Comparison of ENCODE assay signal across 8 mouse cellular contexts in genomic region chr1:52816232-52816891, GRCm38 (mm10). TPM values are rescaled to one million over a fixed set of nuclear protein-coding genes. Genes with fewer than 3 reads are reported as not detected.
A peak's percentile ranks its signal among the peaks of the same experiment; 100 is the strongest.
DNase-seq lines count a peak whose midpoint lies in the region; ATAC-seq and TF ChIP-seq lines count a peak whose summit lies in the region.

No protein-coding gene starts in this region.

- H3K4me3 ChIP-seq in liver, adult 2 months (ENCODE audit: insufficient read depth, low read depth, low read length) = peak overlapping the region; percentile 79; the same call in 1 of the 2 replicates
- H3K4me3 ChIP-seq in embryonic facial prominence, embryonic 14.5 days (ENCODE audit: low read depth, low read length) = peak overlapping the region; percentile 53
- H3K4me3 ChIP-seq in hindbrain, embryonic 12.5 days = peak overlapping the region; percentile 64
- H3K4me3 ChIP-seq in liver, postnatal 0 days (ENCODE audit: low read depth, low read length) = peak overlapping the region; percentile 75
- peak overlapping the region; percentile 59 for H3K4me3 ChIP-seq in stomach, embryonic 16.5 days (replicated peaks; ENCODE audit: low read length)

- no peak for TF ChIP-seq CTCF in liver, adult 2 months (IDR thresholded peaks at IDR 0.05; ENCODE audit: low read depth, low read length)
- no peak for TF ChIP-seq CTCF in liver, postnatal 0 days (IDR thresholded peaks at IDR 0.05; ENCODE audit: low read depth)

- H3K36me3 ChIP-seq in liver, adult 2 months (ENCODE audit: control insufficient read depth, insufficient read depth, low read length) = 0 out of 2 replicates have a peak, but pooled peaks cover 1% of the 10 kb centered on the region
- H3K36me3 ChIP-seq in embryonic facial prominence, embryonic 14.5 days (ENCODE audit: control insufficient read depth, insufficient read depth, low read length) = no peaks in the 10 kb centered on the region
- no peaks in the 10 kb centered on the region for H3K36me3 ChIP-seq in hindbrain, embryonic 12.5 days
- H3K36me3 ChIP-seq in liver, postnatal 0 days (replicated peaks; ENCODE audit: insufficient read depth, low read length) = no peaks in the 10 kb centered on the region; the same call in 1 of the 2 replicates
- H3K36me3 ChIP-seq in stomach, embryonic 16.5 days (ENCODE audit: control insufficient read depth, insufficient read depth, low read length) = no peaks in the 10 kb centered on the region

- no peak overlapping the region for H3K9ac ChIP-seq in liver, adult 2 months (ENCODE audit: low read depth, low read length)
- peak overlapping the region; percentile 79 for H3K9ac ChIP-seq in embryonic facial prominence, embryonic 14.5 days (ENCODE audit: low read depth, low read length)
- H3K9ac ChIP-seq in hindbrain, embryonic 12.5 days = 0 out of 2 replicates have a peak overlapping the region, but pooled peaks have one; percentile 89
- peak overlapping the region; percentile 80; the same call in 1 of the 2 replicates for H3K9ac ChIP-seq in liver, postnatal 0 days (replicated peaks)
- H3K9ac ChIP-seq in stomach, embryonic 16.5 days (ENCODE audit: low read length) = peak overlapping the region; percentile 88

- TF ChIP-seq POLR2A in liver, adult 2 months (IDR thresholded peaks at IDR 0.05; ENCODE audit: extremely low read depth, insufficient read depth, low read length) = no peak

- peak overlapping the region; percentile 79 for H3K4me2 ChIP-seq in embryonic facial prominence, embryonic 14.5 days (ENCODE audit: low read depth, low read length)
- H3K4me2 ChIP-seq in hindbrain, embryonic 12.5 days (replicated peaks) = peak overlapping the region; percentile 81
- H3K4me2 ChIP-seq in liver, postnatal 0 days (ENCODE audit: low read depth, low read length) = peak overlapping the region; percentile 96
- H3K4me2 ChIP-seq in stomach, embryonic 16.5 days (ENCODE audit: low read depth, low read length) = peak overlapping the region; percentile 78

- no peak overlapping the region for H3K27ac ChIP-seq in liver, adult 2 months (replicated peaks; ENCODE audit: insufficient read depth, low read depth, low read length)
- peak overlapping the region; percentile 84 for H3K27ac ChIP-seq in embryonic facial prominence, embryonic 14.5 days (replicated peaks; ENCODE audit: low read depth, low read length)
- no peak overlapping the region for H3K27ac ChIP-seq in hindbrain, embryonic 12.5 days
- H3K27ac ChIP-seq in liver, postnatal 0 days (ENCODE audit: low read depth) = 0 out of 2 replicates have a peak overlapping the region, but pooled peaks have one; percentile 90
- peak overlapping the region; percentile 79; the same call in 1 of the 2 replicates for H3K27ac ChIP-seq in stomach, embryonic 16.5 days (ENCODE audit: low read length)

- H3K79me2 ChIP-seq in liver, adult 2 months (ENCODE audit: control insufficient read depth, insufficient read depth, low read length) = peaks cover 9% of the 10 kb centered on the region; the same call in 1 of the 2 replicates

- DNase-seq in liver, adult 2 months (ENCODE audit: extremely low read depth, low read depth, low spot score) = peak; percentile 57
- no peak for DNase-seq in liver
- DNase-seq in embryonic facial prominence, embryonic 14.5 days (ENCODE audit: low spot score) = peak; percentile 80
- DNase-seq in liver, postnatal 0 days = no peak
- DNase-seq in urinary bladder, postnatal 10 days (ENCODE audit: low spot score) = no peak
- no peak for DNase-seq in testis, postnatal 10 days (ENCODE audit: low spot score)

- no peak for TF ChIP-seq EP300 in liver, postnatal 0 days (IDR thresholded peaks at IDR 0.05; ENCODE audit: low read depth)

- ATAC-seq in embryonic facial prominence, embryonic 14.5 days (ENCODE audit: low read depth) = peak; percentile 24
- ATAC-seq in hindbrain, embryonic 12.5 days (ENCODE audit: low FRiP score) = peak; percentile 27; the same call in 1 of the 2 replicates
- ATAC-seq in liver, postnatal 0 days = no peak
- no peak for ATAC-seq in stomach, embryonic 16.5 days (ENCODE audit: insufficient read depth, low FRiP score)

- H3K4me1 ChIP-seq in liver, adult 2 months (ENCODE audit: control insufficient read depth, insufficient read depth, low read length) = peaks cover 2% of the 10 kb centered on the region; the same call in 1 of the 2 replicates
- H3K4me1 ChIP-seq in embryonic facial prominence, embryonic 14.5 days (ENCODE audit: control insufficient read depth, insufficient read depth, low read length) = peaks cover 7% of the 10 kb centered on the region
- peaks cover 12% of the 10 kb centered on the region for H3K4me1 ChIP-seq in hindbrain, embryonic 12.5 days
- peaks cover 13% of the 10 kb centered on the region for H3K4me1 ChIP-seq in liver, postnatal 0 days (ENCODE audit: insufficient read depth)
- peaks cover 4% of the 10 kb centered on the region for H3K4me1 ChIP-seq in stomach, embryonic 16.5 days (ENCODE audit: control insufficient read depth, insufficient read depth, low read length)

- no peaks in the 10 kb centered on the region for H3K9me3 ChIP-seq in embryonic facial prominence, embryonic 14.5 days (ENCODE audit: control insufficient read depth, low read length)
- H3K9me3 ChIP-seq in hindbrain, embryonic 12.5 days (replicated peaks) = no peaks in the 10 kb centered on the region
- no peaks in the 10 kb centered on the region for H3K9me3 ChIP-seq in liver, postnatal 0 days (ENCODE audit: low read length)
- H3K9me3 ChIP-seq in stomach, embryonic 16.5 days (replicated peaks; ENCODE audit: control insufficient read depth, low read length) = no peaks in the 10 kb centered on the region

- no peaks in the 10 kb centered on the region for H3K27me3 ChIP-seq in liver, adult 2 months (ENCODE audit: control insufficient read depth, insufficient read depth, low read length)
- H3K27me3 ChIP-seq in embryonic facial prominence, embryonic 14.5 days (replicated peaks; ENCODE audit: control insufficient read depth, insufficient read depth, low read length) = no peaks in the 10 kb centered on the region
- H3K27me3 ChIP-seq in hindbrain, embryonic 12.5 days = no peaks in the 10 kb centered on the region
- H3K27me3 ChIP-seq in liver, postnatal 0 days (ENCODE audit: insufficient read depth, low read length) = no peaks in the 10 kb centered on the region
- no peaks in the 10 kb centered on the region for H3K27me3 ChIP-seq in stomach, embryonic 16.5 days (ENCODE audit: control insufficient read depth, insufficient read depth, low read length)

- 18% methylated on average over 13 of the region's 13 CpGs for WGBS in liver, adult 2 months
- 26% methylated on average over 13 of the region's 13 CpGs for WGBS in embryonic facial prominence, embryonic 14.5 days
- 65% methylated on average over 13 of the region's 13 CpGs for WGBS in hindbrain, embryonic 12.5 days
- 58% methylated on average over 13 of the region's 13 CpGs for WGBS in liver, postnatal 0 days (ENCODE audit: insufficient replicate concordance)
- WGBS in stomach, embryonic 16.5 days = 54% methylated on average over 13 of the region's 13 CpGs

RNA-seq across cellular contexts. Expression of gene Inpp1, which starts 1.1 kb away (rescaled TPM):
- 5.4 and 7.3 TPM in 2 replicates for total RNA-seq in liver, adult 2 months (2014; rRNA removed)
- 4.1 and 5.6 TPM in 2 replicates for polyA plus RNA-seq in liver, adult 2 months (2012; rRNA removed)
- 15.3 and 16.3 TPM in 2 replicates for polyA plus RNA-seq in embryonic facial prominence, embryonic 14.5 days (2014; fragmentation: Nextera tagmentation; extraction: Ambion mirVana)
- 15.7 and 21.0 TPM in 2 replicates for polyA plus RNA-seq in hindbrain, embryonic 12.5 days (2016; fragmentation: Nextera tagmentation; extraction: Ambion mirVana)
- polyA plus RNA-seq in liver, postnatal 0 days (2015; fragmentation: Nextera tagmentation; extraction: Ambion mirVana) = 16.5 and 18.0 TPM in 2 replicates
- 15.5 and 15.9 TPM in 2 replicates for polyA plus RNA-seq in stomach, embryonic 16.5 days (2015; fragmentation: Nextera tagmentation; extraction: Ambion mirVana)

RNA-seq across cellular contexts. Expression of gene Hibch, which starts 28.4 kb away (rescaled TPM):
- total RNA-seq in liver, adult 2 months (2014; rRNA removed) = 81.8 and 123 TPM in 2 replicates
- polyA plus RNA-seq in liver, adult 2 months (2012; rRNA removed) = 53.3 and 55.7 TPM in 2 replicates
- polyA plus RNA-seq in embryonic facial prominence, embryonic 14.5 days (2014; fragmentation: Nextera tagmentation; extraction: Ambion mirVana) = 25.0 and 25.9 TPM in 2 replicates
- 32.0 and 32.6 TPM in 2 replicates for polyA plus RNA-seq in hindbrain, embryonic 12.5 days (2016; fragmentation: Nextera tagmentation; extraction: Ambion mirVana)
- polyA plus RNA-seq in liver, postnatal 0 days (2015; fragmentation: Nextera tagmentation; extraction: Ambion mirVana) = 30.1 and 33.6 TPM in 2 replicates
- 25.1 and 26.2 TPM in 2 replicates for polyA plus RNA-seq in stomach, embryonic 16.5 days (2015; fragmentation: Nextera tagmentation; extraction: Ambion mirVana)

Comparison
In these comparisons a context has a peak if more than half of its experiments do, and no peak if none do; other contexts are left out.
1. DNase-seq: peak in liver, adult 2 months (single experiment) and embryonic facial prominence, embryonic 14.5 days (single experiment); none in liver (single experiment), liver, postnatal 0 days (single experiment), urinary bladder, postnatal 10 days (single experiment) and testis, postnatal 10 days (single experiment).
2. H3K27ac ChIP-seq: peak in embryonic facial prominence, embryonic 14.5 days (single experiment), liver, postnatal 0 days (single experiment) and stomach, embryonic 16.5 days (single experiment); none in liver, adult 2 months (single experiment) and hindbrain, embryonic 12.5 days (single experiment).
3. ATAC-seq: peak in embryonic facial prominence, embryonic 14.5 days (single experiment) and hindbrain, embryonic 12.5 days (single experiment); none in liver, postnatal 0 days (single experiment) and stomach, embryonic 16.5 days (single experiment).
4. Peak in every context shown above with its lines, with median percentiles within 50 percentile points of each other: H3K4me3 ChIP-seq and H3K4me2 ChIP-seq.